10 mouse cellular contexts compared by ENCODE assay signal in genomic region chr1:39194959-39195358, GRCm38 (mm10). TPM values are rescaled to one million over a fixed set of nuclear protein-coding genes. Genes with fewer than 3 reads are reported as not detected.
DNase-seq lines count a peak whose midpoint lies in the region; ATAC-seq and TF ChIP-seq lines count a peak whose summit lies in the region.
"Had no signal": no experiment of that assay in that cellular context is flagged by ENCODE, and none has a peak within 500 bp of the region (broad histone marks: within the 10 kb centered on the region; RNA-seq: fewer than 3 reads in every experiment).

No protein-coding gene starts in this region.

- H3K4me3 ChIP-seq in forebrain, postnatal 0 days (ENCODE audit: low read depth, low read length) = peak overlapping the region; percentile 80
- H3K4me3 ChIP-seq in forebrain, embryonic 12.5 days (replicated peaks) = no peak overlapping the region
- peak overlapping the region; percentile 67; the same call in 1 of the 2 replicates for H3K4me3 ChIP-seq in lung, embryonic 14.5 days (ENCODE audit: low read depth, low read length)
- H3K4me3 ChIP-seq in hindbrain, embryonic 15.5 days = peak overlapping the region; percentile 81
- H3K4me3 ChIP-seq in olfactory bulb, adult 2 months (ENCODE audit: insufficient read depth, low read depth, low read length) = no peak overlapping the region; the same call in 1 of the 2 replicates

- H3K4me2 ChIP-seq in forebrain, postnatal 0 days (ENCODE audit: low read depth) = peak overlapping the region; percentile 99
- no peak overlapping the region for H3K4me2 ChIP-seq in forebrain, embryonic 12.5 days
- H3K4me2 ChIP-seq in lung, embryonic 14.5 days = peak overlapping the region; percentile 99
- peak overlapping the region; percentile 100 for H3K4me2 ChIP-seq in hindbrain, embryonic 15.5 days

- H3K36me3 ChIP-seq in forebrain, postnatal 0 days (ENCODE audit: insufficient read depth) = no peaks in the 10 kb centered on the region
- H3K36me3 ChIP-seq in forebrain, embryonic 12.5 days (replicated peaks) = no peaks in the 10 kb centered on the region
- H3K36me3 ChIP-seq in lung, embryonic 14.5 days (ENCODE audit: insufficient read depth) = no peaks in the 10 kb centered on the region
- no peaks in the 10 kb centered on the region for H3K36me3 ChIP-seq in hindbrain, embryonic 15.5 days
- H3K36me3 ChIP-seq: liver, embryonic 13.5 days had no signal

- H3K27me3 ChIP-seq in forebrain, postnatal 0 days (ENCODE audit: insufficient read depth, low read length) = peaks cover 21% of the 10 kb centered on the region
- H3K27me3 ChIP-seq in forebrain, embryonic 12.5 days = peaks cover 60% of the 10 kb centered on the region
- H3K27me3 ChIP-seq in lung, embryonic 14.5 days (ENCODE audit: insufficient read depth, low read length) = peaks cover 37% of the 10 kb centered on the region
- peaks cover 33% of the 10 kb centered on the region for H3K27me3 ChIP-seq in hindbrain, embryonic 15.5 days

- H3K9me3 ChIP-seq in forebrain, postnatal 0 days (ENCODE audit: low read length) = no peaks in the 10 kb centered on the region
- no peaks in the 10 kb centered on the region for H3K9me3 ChIP-seq in forebrain, embryonic 12.5 days
- H3K9me3 ChIP-seq in lung, embryonic 14.5 days (ENCODE audit: low read depth, low read length) = no peaks in the 10 kb centered on the region
- H3K9me3 ChIP-seq in hindbrain, embryonic 15.5 days = no peaks in the 10 kb centered on the region
- H3K9me3 ChIP-seq: liver, embryonic 13.5 days had no signal

- H3K9ac ChIP-seq in forebrain, postnatal 0 days = 0 out of 2 replicates have a peak overlapping the region, but pooled peaks have one; percentile 71
- H3K9ac ChIP-seq in forebrain, embryonic 12.5 days = no peak overlapping the region
- H3K9ac ChIP-seq in lung, embryonic 14.5 days = no peak overlapping the region
- H3K9ac ChIP-seq in hindbrain, embryonic 15.5 days = no peak overlapping the region

- no peak for TF ChIP-seq POLR2A in olfactory bulb, adult 2 months (IDR thresholded peaks at IDR 0.05; ENCODE audit: insufficient read depth, low read depth, low read length)

- no peak for DNase-seq in forebrain, postnatal 0 days
- DNase-seq in lung, embryonic 14.5 days = no peak
- DNase-seq in lung, postnatal 14 days = no peak
- no peak for DNase-seq in right cerebral cortex, adult 2 months (ENCODE audit: low spot score in 2 of 2)
- no peak for DNase-seq in cerebellum, adult 9-11 months
- DNase-seq: liver, embryonic 13.5 days had no signal

- 3% methylated on average over 11 of the region's 11 CpGs for WGBS in forebrain, postnatal 0 days
- 4% methylated on average over 11 of the region's 11 CpGs for WGBS in forebrain, embryonic 12.5 days
- 3% methylated on average over 11 of the region's 11 CpGs for WGBS in lung, embryonic 14.5 days
- 3% methylated on average over 11 of the region's 11 CpGs for WGBS in hindbrain, embryonic 15.5 days
- WGBS in olfactory bulb, adult 2 months = 8% methylated on average over 11 of the region's 11 CpGs

- ATAC-seq in forebrain, postnatal 0 days = no peak
- no peak for ATAC-seq in forebrain, embryonic 12.5 days (ENCODE audit: low FRiP score)
- ATAC-seq in lung, embryonic 14.5 days (ENCODE audit: insufficient read depth) = no peak
- ATAC-seq in hindbrain, embryonic 15.5 days (ENCODE audit: low FRiP score, low read depth) = no peak

- TF ChIP-seq CTCF in forebrain, postnatal 0 days (IDR thresholded peaks at IDR 0.05; ENCODE audit: low read depth) = no peak
- TF ChIP-seq CTCF in lung, embryonic 14.5 days (IDR thresholded peaks at IDR 0.05; ENCODE audit: low read depth) = no peak
- no peak for TF ChIP-seq CTCF in olfactory bulb, adult 2 months (IDR thresholded peaks at IDR 0.05; ENCODE audit: insufficient read depth, low read depth, low read length)

- no peaks in the 10 kb centered on the region for H3K4me1 ChIP-seq in forebrain, postnatal 0 days (ENCODE audit: insufficient read depth)
- peaks cover 29% of the 10 kb centered on the region for H3K4me1 ChIP-seq in forebrain, embryonic 12.5 days
- peaks cover 8% of the 10 kb centered on the region; the same call in 1 of the 2 replicates for H3K4me1 ChIP-seq in lung, embryonic 14.5 days (ENCODE audit: insufficient read depth)
- peaks cover 31% of the 10 kb centered on the region for H3K4me1 ChIP-seq in hindbrain, embryonic 15.5 days (replicated peaks)
- H3K4me1 ChIP-seq in olfactory bulb, adult 2 months (ENCODE audit: control insufficient read depth, insufficient read depth, low read length) = peaks cover 24% of the 10 kb centered on the region

- no peak overlapping the region for H3K27ac ChIP-seq in forebrain, postnatal 0 days (ENCODE audit: low read depth, low read length)
- no peak overlapping the region for H3K27ac ChIP-seq in forebrain, embryonic 12.5 days
- no peak overlapping the region for H3K27ac ChIP-seq in lung, embryonic 14.5 days (ENCODE audit: low read depth)
- H3K27ac ChIP-seq in hindbrain, embryonic 15.5 days (replicated peaks) = no peak overlapping the region
- H3K27ac ChIP-seq in olfactory bulb, adult 2 months (ENCODE audit: insufficient read depth, low read depth, low read length) = peak overlapping the region; percentile 14; the same call in 1 of the 2 replicates
- H3K27ac ChIP-seq: liver, embryonic 13.5 days had no signal

RNA-seq across cellular contexts. Expression of gene Npas2, which starts 1.4 kb away (rescaled TPM):
- 4.6 and 13.1 TPM in 2 replicates for total RNA-seq in forebrain, postnatal 0 days (2014; rRNA removed)
- polyA plus RNA-seq in forebrain, postnatal 0 days (2015; fragmentation: Nextera tagmentation; extraction: Ambion mirVana) = 3.0 and 3.3 TPM in 2 replicates
- polyA plus RNA-seq in forebrain, embryonic 12.5 days (2016; fragmentation: Nextera tagmentation; extraction: Ambion mirVana) = 0.09 and 0.22 TPM in 2 replicates
- polyA plus RNA-seq in lung, embryonic 14.5 days (2014; fragmentation: Nextera tagmentation; extraction: Ambion mirVana) = 0.30 and 0.59 TPM in 2 replicates
- polyA plus RNA-seq in hindbrain, embryonic 15.5 days (2015; fragmentation: Nextera tagmentation; extraction: Ambion mirVana) = 0.68 and 1.2 TPM in 2 replicates
- not detected in 2 replicates for polyA plus RNA-seq in olfactory bulb, adult 2 months (2012; ENCODE audit: insufficient read depth, insufficient read length, low replicate concordance, missing spikeins)
- total RNA-seq: neutrophil, adult 5-6 weeks had no signal

Comparison
In these comparisons a context has a peak if more than half of its experiments do, and no peak if none do; other contexts are left out.
1. H3K4me3 ChIP-seq: peak in forebrain, postnatal 0 days (single experiment), lung, embryonic 14.5 days (single experiment) and hindbrain, embryonic 15.5 days (single experiment); none in forebrain, embryonic 12.5 days (single experiment) and olfactory bulb, adult 2 months (single experiment).